Mouse (Mus musculus) cerebellum, postnatal 10 days (tissue): Measurements from ENCODE around the gene Gprc5d.
A peak's percentile ranks its signal among the peaks of the same experiment; 100 is the strongest.

Experiments used
- DNase-seq, 2 experiments: peaks; one replicate each; pipeline ENCODE4 v3.0.0; 2021; ENCODE audit warnings: mixed read lengths in 2 of 2

Gprc5d gene

DNA sequence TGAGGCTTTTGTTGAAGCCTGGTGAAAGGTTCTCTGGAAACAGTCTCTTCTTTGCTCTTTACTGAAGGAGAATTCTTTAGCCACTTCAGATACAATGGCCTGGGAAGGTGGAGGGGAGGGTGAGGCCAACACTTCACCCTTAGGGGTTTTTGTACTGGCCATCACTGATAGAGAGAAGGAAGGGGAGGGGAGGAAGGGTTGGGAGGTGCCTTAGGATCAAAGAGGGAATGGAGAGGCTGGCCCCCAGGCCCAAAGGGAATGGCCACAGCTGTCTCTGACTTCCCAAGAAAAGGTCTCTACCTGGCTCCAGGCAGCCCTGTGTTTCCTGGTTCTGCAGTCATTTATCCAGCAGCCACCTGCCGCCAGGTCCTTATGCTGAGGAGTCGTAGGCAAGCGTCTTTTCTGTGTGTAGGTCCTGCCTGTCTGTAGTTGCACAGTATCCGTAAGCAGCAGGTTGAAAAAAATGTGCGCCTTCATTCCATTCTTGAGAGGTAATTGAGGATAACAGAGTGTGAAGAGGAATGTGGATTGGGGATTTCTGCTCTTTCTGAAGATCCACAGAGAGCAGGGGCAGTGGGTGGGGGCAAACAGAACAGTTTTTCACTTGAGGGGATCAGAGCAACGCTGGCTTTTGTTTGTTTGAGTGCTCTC, 51.2 kb downstream of the Gprc5d start:
- no peak for DNase-seq

DNA sequence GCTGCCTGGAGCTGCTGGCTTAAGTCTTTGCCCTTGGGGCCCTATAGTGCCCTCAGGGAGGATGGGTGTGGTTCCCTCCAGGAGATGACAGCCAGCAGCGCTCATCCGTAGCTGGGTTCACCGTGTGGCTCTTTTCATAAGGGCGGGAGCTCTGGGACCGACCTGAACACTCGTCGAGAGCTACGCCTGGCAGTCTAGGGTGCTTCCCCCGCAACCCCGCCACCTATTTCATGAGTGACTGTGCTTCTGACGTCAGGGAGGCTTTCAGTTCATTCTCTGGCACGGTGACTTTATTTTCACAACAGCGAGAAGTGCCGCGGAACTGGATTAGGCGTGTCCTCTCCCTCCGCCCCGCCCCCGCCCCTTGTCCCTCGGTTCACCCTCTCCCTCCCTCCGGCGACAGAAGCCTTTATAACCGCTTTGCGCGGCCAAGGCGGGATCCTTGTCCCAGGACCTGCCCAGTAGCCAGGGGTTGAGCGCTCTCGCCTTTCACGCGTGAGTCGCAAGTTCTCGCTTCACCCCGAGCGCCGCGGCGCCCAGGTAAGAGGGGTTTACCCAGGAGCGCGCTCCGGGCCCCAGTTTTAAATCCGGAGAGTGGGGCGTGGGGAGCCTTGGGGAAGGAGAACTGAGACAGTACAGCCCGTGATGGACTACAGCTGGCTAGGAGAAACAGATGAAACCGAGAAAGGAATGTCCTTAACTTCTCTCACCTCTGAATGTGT, 52.7 kb downstream of the Gprc5d start, which contains the start of gene Gprc5a:
TSS of gene Gprc5a (plus strand) at position 416 of the 722 bp plus-strand sequence.
- DNase-seq, result peak; percentile 27 to 32

DNA sequence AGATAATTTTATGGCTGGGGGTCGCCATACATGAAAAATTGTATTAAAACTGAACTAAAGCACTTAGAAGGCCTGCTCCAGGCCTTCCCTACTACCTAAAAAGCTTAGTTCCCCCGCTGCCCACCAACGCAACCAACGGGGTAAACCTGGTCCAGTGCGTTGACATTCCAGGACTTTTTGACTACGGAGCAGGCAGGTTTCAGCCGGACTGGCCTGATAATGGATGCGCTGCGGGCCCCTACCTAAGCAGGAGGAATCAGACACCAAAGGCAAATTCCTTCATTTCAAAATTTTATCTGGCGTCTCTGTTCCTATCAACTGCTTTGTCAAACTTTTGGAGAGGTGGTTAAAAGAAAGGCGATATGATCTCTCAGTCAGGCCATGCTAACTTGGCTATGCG, 53.5 kb downstream of the Gprc5d start:
- DNase-seq, result no peak

DNA sequence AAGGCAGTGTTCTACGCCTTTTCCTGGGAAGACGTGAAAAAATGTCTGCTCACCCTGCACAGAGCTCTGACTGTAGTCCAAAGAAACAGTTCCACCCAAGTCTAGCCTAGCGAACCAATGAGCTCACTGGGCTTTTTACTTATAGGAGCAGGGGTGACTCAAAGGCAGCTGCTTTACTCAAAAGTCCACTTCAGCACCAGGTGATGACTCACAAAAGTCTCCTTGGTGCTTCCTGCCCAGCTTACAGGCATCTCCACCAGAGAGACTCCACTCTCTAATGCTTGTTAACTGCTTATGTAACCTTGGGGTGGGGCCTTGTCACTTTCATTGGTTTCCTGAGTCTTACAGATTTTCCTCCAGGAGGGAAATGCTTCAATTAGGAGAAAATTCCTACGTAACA, 57.4 kb downstream of the Gprc5d start:
- no peak for DNase-seq
